Mouse (Mus musculus) gastrocnemius, adult 8-10 months (tissue): ENCODE results near the gene Defb21. TPM values are rescaled to one million over a fixed set of nuclear protein-coding genes. Genes with fewer than 3 reads are reported as not detected.

Source experiments
- DNase-seq, 2 experiments: peaks; one replicate each; pipeline ENCODE4 v3.0.0; 2022; ENCODE audit warnings: low spot score in 2 of 2
- total RNA-seq, 4 experiments: library from RNA; stranded (reverse); gene quantifications; 2 replicates each; pipeline ENCODE4 v1.2.4; 2022

Gene Defb21
- total RNA-seq, 4 experiments from 2014 or later: not detected

GRCm38 (mm10) chr2:152604057-152604456 is 31.5 kb downstream of the Defb21 start, which contains the start of gene Defb36:
Gene Defb36 (plus strand): TSS chr2:152604327.
- no peak for DNase-seq

GRCm38 (mm10) chr2:152607746-152608145 is 35.2 kb downstream of the Defb21 start:
- no peak for DNase-seq

GRCm38 (mm10) chr2:152608719-152609118 is 36.2 kb downstream of the Defb21 start:
- DNase-seq: no peak

- no peak for DNase-seq
Measured at GRCm38 (mm10) chr2:152612193-152612592, 39.6 kb downstream of the Defb21 start.

GRCm38 (mm10) chr2:152615563-152615962 is 43.0 kb downstream of the Defb21 start:
- DNase-seq: no peak

GRCm38 (mm10) chr2:152616470-152616869 is 43.9 kb downstream of the Defb21 start:
- DNase-seq: no peak

- no peak for DNase-seq
Measured at GRCm38 (mm10) chr2:152617374-152617773, 44.8 kb downstream of the Defb21 start.

- peak in 1 of 2 experiments; percentile 32 for DNase-seq
Measured at GRCm38 (mm10) chr2:152620367-152621134, 48.0 kb downstream of the Defb21 start.

- no peak for DNase-seq
Measured at GRCm38 (mm10) chr2:152622151-152622550, 49.6 kb downstream of the Defb21 start.

GRCm38 (mm10) chr2:152622953-152623352 is 50.4 kb downstream of the Defb21 start, which contains the start of gene Defb25:
Gene Defb25 (minus strand): TSS chr2:152623053.
- DNase-seq: no peak

Other genes with a start within 250 kb of the Defb21 start
- gene Rbck1, start 240.1 kb upstream of the Defb21 start, total RNA-seq: 10 to 100 TPM; 23.7 to 31.7 (median 27.1) TPM
- gene Trib3, start 228.7 kb upstream of the Defb21 start, total RNA-seq: 1 to 10 TPM in 2 of 4 experiments, under 1 TPM in 2; 0.58 to 2.0 (median 1.1) TPM
- gene Nrsn2, start 196.1 kb upstream of the Defb21 start, total RNA-seq: under 1 TPM in 1 of 4 experiments, not detected in 3; 0.22 TPM
- gene Sox12, start 174.7 kb upstream of the Defb21 start, total RNA-seq: under 1 TPM; 0.34 to 0.58 (median 0.49) TPM
- under 1 TPM; 0.46 to 0.88 (median 0.84) TPM for gene Zcchc3, start 157.7 kb upstream of the Defb21 start, total RNA-seq
- gene 6820408C15Rik, start 157.2 kb upstream of the Defb21 start, total RNA-seq: not detected
- not detected for gene Defb23, start 108.1 kb upstream of the Defb21 start, total RNA-seq
- gene Defb20, start 95.7 kb upstream of the Defb21 start, total RNA-seq: not detected
- not detected for gene Defb22, start 82.6 kb upstream of the Defb21 start, total RNA-seq
- gene Defb26, start 61.1 kb upstream of the Defb21 start, total RNA-seq: not detected
- not detected for gene Defb28, start 54.5 kb upstream of the Defb21 start, total RNA-seq
- gene Defb29, start 32.6 kb upstream of the Defb21 start, total RNA-seq: not detected
- gene Gm17416, start 3.4 kb upstream of the Defb21 start, total RNA-seq: not detected
- not detected for gene Defb19, start 7.6 kb downstream of the Defb21 start, total RNA-seq
- under 1 TPM in 1 of 4 experiments, not detected in 3; 0.94 TPM for gene Defb45, start 26.7 kb downstream of the Defb21 start, total RNA-seq
- gene Defb36, start 31.6 kb downstream of the Defb21 start, total RNA-seq: not detected
- gene Defb25, start 50.3 kb downstream of the Defb21 start, total RNA-seq: not detected
- 1 to 10 TPM; 1.5 to 2.5 (median 1.7) TPM for gene Rem1, start 54.2 kb downstream of the Defb21 start, total RNA-seq
- 10 to 100 TPM; 25.7 to 34.6 (median 28.7) TPM for gene H13, start 96.7 kb downstream of the Defb21 start, total RNA-seq
- 10 to 100 TPM; 10.2 to 12.8 (median 11.9) TPM for gene Mcts2, start 114.3 kb downstream of the Defb21 start, total RNA-seq
- gene Id1, start 163.5 kb downstream of the Defb21 start, total RNA-seq: 10 to 100 TPM in 1 of 4 experiments, 1 to 10 TPM in 3; 6.7 to 16.6 (median 8.4) TPM
- gene Cox4i2, start 181.4 kb downstream of the Defb21 start, total RNA-seq: 1 to 10 TPM; 1.4 to 3.1 (median 2.0) TPM